Mouse (Mus musculus): ENCODE data around the gene Mid2. TPM values are rescaled to one million over a fixed set of nuclear protein-coding genes. Genes with fewer than 3 reads are reported as not detected.
"Not testable (repeated sequence)": the region's sequence is repeated elsewhere in the genome, so short reads cannot be mapped to it uniquely, and the experiment has no call there.

The Mid2 gene
- total RNA-seq (2021): 10 to 100 TPM; 27.2 to 34.3 TPM
- long read RNA-seq, experiment 1, partial matches to known transcripts: 0 of 1 reads
- long read RNA-seq, experiment 1, other reads (novel, unspliced or antisense): 1 of 1 reads
- long read RNA-seq, experiment 2, partial matches to known transcripts: 0 of 1 reads
- long read RNA-seq, experiment 2, other reads (novel, unspliced or antisense): 1 of 1 reads

DNA sequence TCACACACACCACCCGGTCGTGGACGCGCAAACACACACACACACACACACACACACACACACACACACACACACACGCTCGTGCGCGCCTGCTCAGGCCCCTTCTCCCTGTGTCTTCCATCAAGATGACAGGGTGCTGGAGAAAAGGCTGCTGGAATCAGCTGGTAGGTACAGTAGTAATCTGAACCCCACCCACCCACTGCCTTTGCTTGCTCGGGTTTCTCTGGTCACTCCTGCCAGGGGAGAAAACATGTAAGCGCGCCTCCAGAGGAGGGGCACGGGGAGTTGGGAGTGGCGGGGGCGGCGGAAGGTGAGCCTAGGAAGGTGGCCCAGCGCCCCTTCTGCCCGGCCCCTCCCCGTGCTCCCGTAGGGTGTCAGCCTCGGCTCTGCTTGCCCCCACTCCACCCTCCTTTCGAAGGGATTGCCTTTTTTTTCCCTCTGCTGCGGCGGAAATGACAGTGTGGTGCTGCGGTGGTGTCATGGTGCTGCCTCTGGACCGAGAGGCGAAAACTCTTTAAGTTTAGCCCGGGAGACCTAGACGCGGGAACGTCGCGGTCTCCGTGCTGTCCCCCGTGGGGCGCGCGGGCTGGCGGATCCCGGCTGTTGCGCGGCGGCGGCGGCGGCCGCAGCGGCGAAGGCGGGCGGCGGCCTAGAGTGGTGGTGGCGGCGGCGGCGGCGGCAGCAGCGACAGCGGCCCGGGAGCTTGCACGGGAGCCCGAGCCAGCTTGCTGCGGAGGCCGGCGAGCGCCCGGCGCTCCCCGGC is at the start of gene Mid2:
Gene Mid2, plus strand, starts transcription at position 121 of the 763 bp plus-strand sequence.
- peak; percentile 38 to 60 for DNase-seq

DNA sequence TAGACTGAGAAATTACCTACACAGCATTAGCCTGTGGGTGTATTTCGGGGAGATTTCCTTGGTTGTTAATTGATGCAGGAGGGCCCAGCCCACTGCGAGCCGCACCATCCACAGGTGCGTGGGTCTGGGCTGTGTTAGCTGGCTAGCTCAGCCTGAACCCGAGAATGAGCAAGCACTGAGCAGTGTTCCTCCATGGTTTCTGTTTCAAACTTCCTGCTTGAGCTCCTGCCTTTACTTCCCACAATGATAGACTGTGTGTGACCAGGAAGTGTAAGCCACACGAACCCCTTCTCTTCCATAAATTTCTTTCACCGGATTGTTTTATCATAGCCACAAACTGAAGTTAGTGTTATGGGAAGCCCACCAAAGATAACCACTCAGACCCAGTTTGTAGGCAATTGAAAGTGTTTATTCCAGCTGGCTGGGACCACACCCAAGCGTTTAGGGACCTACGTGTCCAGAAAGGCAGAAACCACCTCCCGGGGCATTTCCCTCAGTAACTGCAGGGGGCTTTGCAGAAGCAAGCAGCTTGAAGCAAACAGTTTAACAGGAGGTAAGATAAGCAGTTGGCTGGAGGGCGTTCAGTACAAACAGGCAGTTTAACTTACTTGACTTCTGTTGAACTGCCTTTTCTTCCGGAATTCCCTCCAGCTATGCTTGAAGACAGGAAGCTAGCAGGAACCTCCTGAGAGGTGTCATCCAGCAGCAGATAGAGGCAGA is 39.4 kb upstream of the Mid2 start:
- DNase-seq: no peak

DNA sequence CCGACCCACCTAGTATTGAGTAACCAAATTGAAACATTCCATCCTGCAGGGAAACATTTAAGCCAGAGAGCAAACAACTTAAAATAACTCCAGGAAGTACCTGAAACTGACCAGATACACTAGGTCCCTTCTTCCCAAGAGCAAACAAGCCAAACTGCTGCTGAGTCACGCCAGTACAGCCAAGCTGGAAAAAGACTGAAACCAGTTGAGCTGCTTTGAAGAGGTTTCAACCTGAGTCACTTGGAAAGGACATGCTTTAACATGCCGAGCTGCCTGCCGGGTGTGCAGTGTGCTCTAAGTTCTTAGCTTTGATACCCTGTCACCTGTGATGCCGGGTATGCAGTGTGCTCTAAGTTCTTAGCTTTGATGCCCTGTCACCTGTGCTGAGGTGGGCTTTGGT is 26.4 kb upstream of the Mid2 start:
- peak in 1 of 2 experiments; percentile 5 for DNase-seq

DNA sequence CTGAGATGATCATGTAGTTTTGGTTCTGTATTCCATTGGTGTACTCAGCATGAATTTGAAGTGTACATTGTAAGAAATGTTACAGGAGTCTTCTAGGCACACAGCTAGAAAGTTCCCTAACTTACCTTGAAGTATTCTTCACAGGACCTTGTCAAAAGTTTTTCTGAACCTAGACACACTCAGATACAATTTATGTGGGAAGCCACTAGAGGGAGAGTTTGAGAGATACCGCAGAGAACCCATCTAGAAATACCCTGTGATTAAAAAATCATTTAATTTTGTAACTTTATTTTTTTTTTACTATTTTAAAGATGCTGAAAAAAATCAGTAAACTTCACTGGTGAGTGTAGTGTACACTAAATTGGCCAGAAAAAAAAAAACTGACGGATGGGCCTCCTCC is 24.8 kb upstream of the Mid2 start:
- no peak for DNase-seq

DNA sequence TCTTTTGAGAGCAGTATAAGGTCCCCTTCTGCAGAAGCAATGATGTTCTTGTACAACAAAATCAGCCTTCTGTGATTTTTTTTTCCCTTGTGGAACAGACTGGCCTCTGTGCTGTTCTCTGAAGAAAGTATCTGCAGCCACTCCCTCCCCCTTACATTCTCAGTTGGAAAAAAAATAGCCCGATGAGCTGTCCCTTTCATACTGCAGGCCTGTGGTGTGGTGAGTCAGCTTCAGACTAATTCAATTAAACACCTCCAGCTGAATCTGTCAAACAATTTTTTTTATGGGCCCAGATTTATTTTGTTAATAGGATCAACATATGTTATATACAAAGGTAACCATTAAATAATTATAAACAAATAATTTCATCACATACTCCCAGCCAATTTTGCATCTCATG is 3.7 kb upstream of the Mid2 start:
- DNase-seq: peak in 1 of 2 experiments; percentile 9

DNA sequence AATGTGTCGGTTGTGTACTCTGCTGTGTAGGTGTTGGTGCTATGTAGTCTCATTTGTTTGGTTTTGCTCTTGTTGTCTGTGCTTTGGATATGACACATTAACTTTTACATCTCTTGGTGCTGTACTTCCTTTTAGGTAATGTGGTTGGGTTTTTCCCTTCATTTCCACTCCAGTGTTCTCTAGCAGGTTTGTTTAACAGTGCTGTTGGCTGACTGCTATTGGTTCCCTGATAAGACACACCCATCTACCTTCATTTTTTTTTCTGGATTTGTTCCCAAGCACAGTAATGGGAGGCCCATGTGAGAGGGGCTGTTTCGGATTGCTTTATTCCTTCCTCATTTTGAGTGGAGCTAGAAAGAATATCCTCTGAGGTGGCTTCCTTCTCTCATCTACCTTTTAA is 883 bp upstream of the Mid2 start:
- DNase-seq: no peak

DNA sequence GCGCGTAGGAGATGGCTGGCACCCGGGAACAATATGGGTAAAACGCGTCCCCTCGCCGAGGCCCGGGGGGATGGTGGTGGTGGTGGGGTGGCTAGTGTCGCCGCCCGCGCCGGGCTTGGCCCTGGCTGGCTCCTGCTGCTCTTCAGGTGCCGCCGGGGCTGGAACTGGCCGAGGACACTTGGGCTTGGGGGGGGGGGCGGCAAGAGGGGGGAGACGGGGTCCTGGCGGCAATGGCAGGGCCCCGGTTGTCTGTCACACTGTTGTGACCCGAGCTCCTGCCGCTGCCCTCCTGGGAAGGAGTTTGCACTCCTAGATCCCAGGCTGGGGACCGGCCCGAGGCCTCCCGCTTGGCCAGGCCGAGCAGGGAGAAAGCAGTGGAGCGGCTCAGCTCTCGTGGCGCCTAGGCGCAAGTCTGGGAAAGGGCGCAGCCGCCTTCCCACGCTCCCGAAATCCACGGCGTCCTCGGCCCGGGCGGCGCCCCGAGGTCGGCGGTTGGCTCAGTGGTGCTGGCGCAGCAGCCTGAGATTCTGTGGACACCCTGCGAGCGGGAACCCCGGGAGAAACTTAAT is 927 bp downstream of the Mid2 start:
- DNase-seq: peak; percentile 60 to 65

DNA sequence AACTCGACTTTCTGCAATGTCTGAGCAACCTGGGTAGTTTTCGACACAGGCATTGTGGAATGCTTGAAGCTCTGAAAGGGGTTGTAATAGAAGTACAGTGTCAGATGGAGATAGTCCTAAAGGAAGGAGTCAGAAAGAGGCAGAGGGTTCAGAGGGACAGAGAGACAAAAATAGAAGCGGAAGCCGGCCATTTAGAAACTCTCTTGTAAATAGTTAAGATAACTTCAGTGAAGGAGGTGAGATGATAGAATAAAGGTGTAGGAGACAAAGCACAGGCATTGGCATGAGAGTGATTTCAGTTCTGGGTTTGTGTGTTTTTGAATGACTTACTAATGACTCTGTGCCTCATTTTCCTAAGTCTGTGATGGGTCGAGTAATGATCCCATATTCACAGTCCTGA is 11.0 kb downstream of the Mid2 start:
- no peak for DNase-seq

DNA sequence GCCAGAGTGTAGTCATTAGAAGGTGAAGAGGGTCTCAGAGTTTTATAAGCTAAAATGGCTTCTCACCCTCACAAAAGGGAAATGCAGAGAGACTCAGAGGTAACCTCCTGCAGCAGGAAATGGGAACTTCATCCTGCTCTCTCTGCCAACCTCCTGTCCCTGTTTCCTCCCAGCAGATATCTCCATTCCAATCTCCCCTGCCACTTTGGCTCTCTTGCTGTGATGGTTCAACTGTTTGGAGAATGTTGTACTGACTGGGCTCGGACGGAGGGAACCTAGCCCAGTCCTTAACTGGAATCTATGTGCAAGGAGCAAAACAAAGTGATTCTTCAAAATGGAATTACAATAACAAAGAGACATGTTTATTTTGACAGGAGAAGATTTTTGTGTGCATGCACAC is 23.9 kb downstream of the Mid2 start:
- no peak for DNase-seq

DNA sequence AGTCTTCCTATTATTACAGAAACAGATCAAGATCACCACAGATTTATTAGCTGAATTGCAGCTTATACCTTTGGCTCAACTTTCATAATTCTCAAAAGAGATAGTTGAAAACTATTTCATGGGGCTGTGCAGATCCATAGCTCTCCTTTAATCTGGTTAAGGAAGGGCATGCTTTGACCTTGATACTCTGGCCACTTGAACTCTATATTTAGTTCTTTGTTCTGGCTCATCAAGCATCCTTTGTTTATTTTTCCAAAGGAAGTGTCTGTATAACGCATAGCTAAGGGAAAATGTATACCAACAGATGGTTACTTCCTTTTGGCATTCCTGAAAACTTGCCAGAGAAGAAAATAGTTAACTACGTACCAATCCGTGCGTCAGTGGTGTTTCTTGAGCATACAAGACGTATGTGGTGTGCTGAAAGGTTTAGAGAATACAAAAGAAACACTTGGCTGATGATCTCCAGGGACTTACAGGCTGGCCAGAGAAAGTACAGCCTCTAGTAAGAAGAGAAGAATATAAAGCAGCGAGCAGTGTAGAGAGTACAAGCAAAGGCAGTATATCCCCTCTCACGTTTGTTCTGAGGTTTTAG is 33.6 kb downstream of the Mid2 start:
- DNase-seq: not testable (repeated sequence)

DNA sequence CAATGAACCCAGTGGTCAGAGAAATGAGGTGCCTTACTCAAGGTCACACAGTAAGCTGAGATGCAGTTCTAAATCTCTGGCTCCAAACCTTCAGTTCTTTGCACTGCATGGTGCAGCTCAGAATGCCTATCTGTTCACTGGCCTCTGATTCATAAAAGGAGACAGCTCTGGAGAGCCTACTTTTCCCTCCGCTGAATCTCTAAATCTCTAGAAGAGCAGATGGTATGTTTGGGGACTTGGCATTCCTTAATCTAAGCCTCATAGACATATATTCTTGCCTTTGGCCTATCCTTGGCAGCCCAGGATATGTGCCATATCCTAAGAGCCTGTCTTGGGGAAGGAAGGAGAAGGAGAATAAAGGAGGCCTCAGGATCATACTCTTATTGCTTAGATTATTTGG is 38.8 kb downstream of the Mid2 start:
- no peak for DNase-seq

DNA sequence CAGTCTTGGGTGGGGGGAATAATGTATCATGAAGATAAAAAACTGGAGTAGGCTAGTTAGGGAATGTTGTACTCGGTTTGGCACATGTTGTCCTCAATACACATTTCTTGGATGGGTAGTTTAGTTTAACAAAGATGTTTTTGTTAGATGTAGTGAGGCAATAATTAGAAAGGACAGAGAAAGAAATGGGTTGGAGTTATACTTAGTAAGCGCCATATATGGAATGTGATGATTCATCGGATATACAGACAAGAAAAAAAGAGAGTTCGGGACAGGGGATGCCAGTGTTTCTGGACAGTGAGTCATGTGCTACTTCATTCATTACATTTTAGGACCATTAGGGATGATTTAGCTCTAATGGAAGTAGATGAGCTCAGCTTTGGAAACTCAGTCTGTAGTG is 41.7 kb downstream of the Mid2 start:
- no peak for DNase-seq

DNA sequence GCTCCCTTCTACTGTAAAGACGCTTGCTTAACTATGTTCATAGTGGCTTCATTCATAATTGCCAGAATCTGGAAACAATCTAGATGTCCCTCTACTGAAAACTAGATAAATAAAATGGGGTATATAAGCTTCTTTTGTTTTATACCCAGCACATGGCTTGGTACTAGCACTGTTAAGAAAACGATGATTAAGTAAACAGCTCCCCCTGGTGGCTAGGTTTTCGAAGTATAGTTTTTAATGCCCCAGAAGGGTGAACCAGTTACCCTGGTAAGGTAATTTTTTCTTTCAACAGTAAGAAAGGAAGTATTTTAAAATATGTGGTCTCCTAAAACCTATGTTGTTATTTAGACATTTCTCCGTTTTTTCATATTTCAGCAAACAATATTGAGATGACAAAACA is 58.0 kb downstream of the Mid2 start:
- DNase-seq: peak in 1 of 2 experiments; percentile 57

DNA sequence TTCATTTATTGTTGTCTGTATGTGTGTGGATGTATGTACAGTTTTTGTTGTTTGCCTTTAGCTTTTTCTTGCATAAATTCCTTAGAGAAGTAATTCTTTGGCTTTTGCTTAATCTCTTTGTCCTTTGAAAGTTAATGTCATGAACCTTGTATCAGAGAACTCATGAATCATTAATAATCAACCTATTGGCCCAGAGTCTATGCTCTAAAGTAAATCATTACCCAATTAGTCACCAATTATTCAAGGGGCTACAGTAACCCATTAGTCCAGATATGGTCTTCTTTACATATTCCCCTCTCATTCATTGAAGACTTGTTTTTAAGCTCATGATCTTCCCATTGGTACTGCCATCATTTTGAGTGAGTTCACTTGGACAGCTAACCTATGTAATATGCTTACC is 74.6 kb downstream of the Mid2 start:
- no peak for DNase-seq

DNA sequence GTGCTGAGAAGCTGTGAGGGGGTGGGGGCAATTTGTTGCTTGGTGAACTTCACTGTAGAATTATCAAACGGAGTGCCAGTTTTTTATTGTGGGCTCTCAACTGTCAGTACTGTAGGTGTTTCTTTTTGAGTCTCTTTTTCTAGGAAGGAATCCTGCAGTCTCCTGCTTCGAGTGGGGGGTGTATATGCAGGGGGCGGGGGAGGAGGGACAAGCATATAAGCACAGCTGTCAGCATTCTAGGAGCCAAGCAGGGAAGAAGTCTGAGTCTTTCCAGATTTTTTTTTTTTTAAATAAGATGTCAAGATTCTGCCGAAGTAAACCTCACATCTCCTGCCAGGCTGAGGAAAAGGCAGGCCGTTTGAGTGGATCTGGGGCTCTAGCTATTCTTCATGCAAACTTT is 78.8 kb downstream of the Mid2 start:
- DNase-seq: no peak

DNA sequence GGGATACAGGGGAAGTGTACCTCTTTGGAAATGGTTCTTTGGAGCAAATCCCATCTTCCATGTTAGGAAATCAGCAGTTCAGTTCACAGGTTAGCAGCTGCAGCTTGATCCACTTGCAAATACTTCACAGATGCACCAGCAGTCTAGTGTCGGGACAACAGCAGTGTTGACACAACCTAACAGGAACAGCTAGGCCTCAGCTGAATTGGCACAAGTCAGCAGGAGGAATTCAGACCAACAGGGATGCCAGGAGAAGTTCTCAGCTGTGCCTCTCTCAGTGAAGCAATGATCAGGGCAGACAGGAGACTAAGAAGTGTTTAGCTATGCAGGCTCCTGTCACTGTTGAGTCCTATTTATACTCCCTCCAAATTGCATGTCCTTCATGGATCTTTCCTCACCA is 105.4 kb downstream of the Mid2 start:
- no peak for DNase-seq

DNA sequence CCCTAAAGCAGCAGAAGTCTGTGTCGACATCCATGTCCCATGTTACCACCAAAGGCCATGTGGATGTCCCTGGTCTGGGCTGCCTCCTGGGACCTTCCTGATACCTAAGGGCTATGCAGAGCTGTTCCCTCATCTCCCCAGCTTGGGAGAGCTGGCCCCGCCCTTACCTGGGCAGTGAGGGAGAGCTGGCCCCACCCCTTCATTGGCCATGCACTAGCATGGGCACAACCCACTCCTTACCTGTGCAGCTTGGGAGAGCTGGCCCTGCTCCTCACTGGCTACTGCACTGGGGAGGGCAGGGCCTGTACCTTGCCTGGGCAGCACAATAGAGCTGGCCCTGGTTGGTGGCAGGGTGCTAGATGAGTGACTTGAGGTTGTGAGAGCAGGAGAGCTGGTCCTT is 140.9 kb downstream of the Mid2 start:
- no peak for DNase-seq

DNA sequence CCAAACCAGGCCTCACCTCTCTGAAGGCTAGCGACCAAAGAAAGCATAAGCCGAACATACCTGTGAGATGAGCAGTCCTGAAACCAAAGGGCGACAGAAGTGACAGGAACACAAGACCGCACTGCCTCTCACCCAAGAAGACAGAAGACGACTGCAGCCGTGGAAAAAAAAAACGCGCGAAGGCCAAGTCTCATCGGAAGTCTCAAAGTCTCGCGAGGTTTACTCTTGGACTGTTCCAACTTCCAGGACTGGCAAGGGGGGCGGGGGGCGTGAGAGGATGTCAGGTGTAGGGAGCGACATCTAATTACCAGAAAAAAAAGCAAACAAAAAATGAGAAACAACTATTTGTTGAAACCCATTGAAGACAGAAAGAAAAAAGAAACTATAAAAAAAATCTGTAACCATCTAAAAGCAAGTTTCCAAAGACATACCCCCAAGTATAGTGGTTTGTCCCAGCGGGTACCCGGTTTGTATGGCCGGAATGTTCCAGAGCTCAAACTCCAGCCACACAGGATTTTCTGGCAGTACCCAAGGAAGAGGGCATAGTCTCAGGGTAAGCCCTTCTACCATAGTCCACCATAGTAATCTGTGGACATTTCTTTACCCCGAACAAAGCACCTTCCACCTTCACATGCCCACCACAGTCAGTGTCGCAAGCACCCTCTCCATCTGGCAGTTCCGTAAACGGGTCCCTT is 149.1 kb downstream of the Mid2 start, which contains the start of gene Tex13b:
Gene Tex13b, minus strand, starts transcription at position 122 of the 695 bp plus-strand sequence.
- DNase-seq: no peak

Data from adrenal gland, postnatal 36 days (tissue).